Mouse (Mus musculus) MEL (cell line): ENCODE measurements around the gene Ube2d2b. TPM values are rescaled to one million over a fixed set of nuclear protein-coding genes. Genes with fewer than 3 reads are reported as not detected.

ENCODE experiments used
- DNase-seq: peaks from one replicate; pipeline ENCODE4 v3.0.0; 2011; ENCODE audit warnings: low read depth, low spot score
- H3K27ac ChIP-seq: 2 replicates; pipeline ENCODE4 v1.5.1; 2012; ENCODE audit warnings: low read depth, mild to moderate bottlenecking, control low read depth, low read length, moderate library complexity; ENCODE audit not compliant: control insufficient read depth
- H3K27me3 ChIP-seq, 2 experiments: fragments of 150-350 bp in 1 of 2; sonication (generic) in 1 of 2; 2 replicates each; pipeline ENCODE4 v1.6.1; 2012; ENCODE audit warnings: low read length in 2 of 2, mild to moderate bottlenecking in 2 of 2, improper control_type of control experiment in 1 of 2, moderate library complexity in 1 of 2; ENCODE audit not compliant: insufficient read depth in 2 of 2, control insufficient read depth in 1 of 2
- H3K36me3 ChIP-seq, 2 experiments: 2 replicates each; pipeline ENCODE4 v1.6.1; 2012 to 2014; ENCODE audit warnings: low read length in 2 of 2, improper control_type of control experiment in 1 of 2, inconsistent platforms in 1 of 2, mild to moderate bottlenecking in 1 of 2; ENCODE audit not compliant: insufficient read depth in 2 of 2, control insufficient read depth in 1 of 2
- H3K4me1 ChIP-seq, 2 experiments: fragments of 150-350 bp in 1 of 2; sonication (generic) in 1 of 2; 2 replicates each; pipeline ENCODE4 v1.6.1; 2012; ENCODE audit warnings: low read length in 2 of 2, improper control_type of control experiment in 1 of 2, mild to moderate bottlenecking in 1 of 2; ENCODE audit not compliant: insufficient read depth in 2 of 2, control insufficient read depth in 1 of 2
- H3K4me3 ChIP-seq, 2 experiments: fragments of 150-350 bp in 1 of 2; sonication (generic) in 1 of 2; 2 replicates each; pipeline ENCODE4 v1.5.1; 2012; ENCODE audit warnings: low read depth in 2 of 2, low read length in 2 of 2, mild to moderate bottlenecking in 2 of 2, moderate library complexity in 2 of 2, control low read depth in 1 of 2, improper control_type of control experiment in 1 of 2; ENCODE audit not compliant: control insufficient read depth in 1 of 2, insufficient read depth in 1 of 2
- H3K79me2 ChIP-seq: 2 replicates; pipeline ENCODE4 v1.6.1; 2012; ENCODE audit warnings: mild to moderate bottlenecking, low read length, moderate library complexity; ENCODE audit not compliant: control insufficient read depth, poor library complexity, insufficient read depth
- H3K9ac ChIP-seq: 2 replicates; pipeline ENCODE4 v1.6.1; 2012; ENCODE audit warnings: low read depth, mild to moderate bottlenecking, control low read depth, low read length, moderate library complexity; ENCODE audit not compliant: control insufficient read depth, poor library complexity, severe bottlenecking
- H3K9me3 ChIP-seq: fragments of 150-350 bp; sonication (generic); replicated peaks from 2 replicates; pipeline ENCODE4 v1.6.1; 2012; ENCODE audit warnings: mild to moderate bottlenecking, low read length, improper control_type of control experiment, moderate library complexity; ENCODE audit not compliant: insufficient read depth
- CHD1 ChIP-seq: IDR thresholded peaks from 2 replicates; pipeline ENCODE4 v1.6.1; 2012; ENCODE audit warnings: low read depth, mild to moderate bottlenecking, inconsistent platforms, low read length, improper control_type of control experiment
- CHD2 ChIP-seq: IDR thresholded peaks from 2 replicates; pipeline ENCODE4 v1.6.1; 2011; ENCODE audit warnings: low read length, improper control_type of control experiment
- CTCF ChIP-seq, 3 experiments: IDR thresholded peaks in 2 of 3; conservative IDR thresholded peaks in 1 of 3; 2 replicates each; pipeline ENCODE4 v1.5.1; 2011 to 2012; ENCODE audit warnings: low read length in 3 of 3, low read depth in 2 of 3, mild to moderate bottlenecking in 2 of 3, improper control_type of control experiment in 1 of 3, inconsistent platforms in 1 of 3, mixed read lengths in 1 of 3, moderate library complexity in 1 of 3; ENCODE audit not compliant: control insufficient read depth in 1 of 3, insufficient read depth in 1 of 3, poor library complexity in 1 of 3, severe bottlenecking in 1 of 3
- E2F4 ChIP-seq: IDR thresholded peaks from 2 replicates; pipeline ENCODE4 v1.6.1; 2011; ENCODE audit warnings: low read depth, low read length, improper control_type of control experiment, borderline replicate concordance
- EP300 ChIP-seq, 2 experiments: IDR thresholded peaks; 2 replicates each; pipeline ENCODE4 v1.6.1; 2011; ENCODE audit warnings: improper control_type of control experiment in 2 of 2, low read length in 2 of 2, low read depth in 1 of 2, mild to moderate bottlenecking in 1 of 2
- ETS1 ChIP-seq: IDR thresholded peaks from 2 replicates; pipeline ENCODE4 v1.6.1; 2012; ENCODE audit warnings: low read depth, mild to moderate bottlenecking, inconsistent platforms, low read length, improper control_type of control experiment, moderate library complexity
- GABPA ChIP-seq: IDR thresholded peaks from 2 replicates; pipeline ENCODE4 v1.6.1; 2012; ENCODE audit warnings: low read depth, mild to moderate bottlenecking, inconsistent platforms, low read length, improper control_type of control experiment, moderate library complexity
- KAT2A ChIP-seq: conservative IDR thresholded peaks from 2 replicates; pipeline ENCODE4 v1.6.1; 2012; ENCODE audit warnings: low read depth, low read length, improper control_type of control experiment, inconsistent platforms
- MAX ChIP-seq: IDR thresholded peaks from 2 replicates; pipeline ENCODE4 v1.6.1; 2011; ENCODE audit warnings: low read length, improper control_type of control experiment
- MXI1 ChIP-seq: IDR thresholded peaks from 2 replicates; pipeline ENCODE4 v1.6.1; 2011; ENCODE audit warnings: mild to moderate bottlenecking, low read depth, low read length, improper control_type of control experiment
- MYC ChIP-seq: IDR thresholded peaks from 2 replicates; pipeline ENCODE4 v1.6.1; 2011; ENCODE audit warnings: low read depth, mild to moderate bottlenecking, low read length, improper control_type of control experiment, moderate library complexity
- RAD21 ChIP-seq: IDR thresholded peaks from 2 replicates; pipeline ENCODE4 v1.6.1; 2011; ENCODE audit warnings: mild to moderate bottlenecking, low read depth, low read length, improper control_type of control experiment
- RCOR1 ChIP-seq: IDR thresholded peaks from 2 replicates; pipeline ENCODE4 v1.6.1; 2012; ENCODE audit warnings: low read depth, mild to moderate bottlenecking, inconsistent platforms, low read length, improper control_type of control experiment
- TBP ChIP-seq: IDR thresholded peaks from 2 replicates; pipeline ENCODE4 v1.8.0; 2011; ENCODE audit warnings: low read depth, low read length, improper control_type of control experiment
- TCF12 ChIP-seq: IDR thresholded peaks from 2 replicates; pipeline ENCODE4 v1.6.1; 2014; ENCODE audit warnings: low read depth, mild to moderate bottlenecking, inconsistent platforms, low read length, improper control_type of control experiment, moderate library complexity
- UBTF ChIP-seq: IDR thresholded peaks from 2 replicates; pipeline ENCODE4 v1.6.1; 2012; ENCODE audit warnings: low read depth, mild to moderate bottlenecking, inconsistent platforms, low read length, improper control_type of control experiment, moderate library complexity, borderline replicate concordance; ENCODE audit not compliant: insufficient read depth
- USF2 ChIP-seq, 2 experiments: IDR thresholded peaks; 2 replicates each; pipeline ENCODE4 v1.6.1; 2011 to 2012; ENCODE audit warnings: improper control_type of control experiment in 2 of 2, low read length in 2 of 2, borderline replicate concordance in 1 of 2, inconsistent platforms in 1 of 2, low read depth in 1 of 2, mild to moderate bottlenecking in 1 of 2; ENCODE audit not compliant: insufficient read depth in 1 of 2
- polyA plus RNA-seq, 2 experiments: library from polyadenylated mRNA; stranded (reverse) in 1 of 2; unstranded in 1 of 2; fragments of >175 nt in 1 of 2; fragments of >200 nt in 1 of 2; gene quantifications; 2 replicates each; pipeline versions ENCODE4 v1.2.1 to v1.2.4; 2012; ENCODE audit warnings: low replicate concordance in 2 of 2, low read depth in 1 of 2; ENCODE audit not compliant: insufficient read length in 2 of 2, insufficient read depth in 1 of 2, missing spikeins in 1 of 2
- total RNA-seq: library from RNA; depleted of rRNA; stranded (reverse); fragments of 300-350 nt; gene quantifications from 2 replicates; pipeline ENCODE4 v1.2.3, GENCODE M21; 2012

Gene Ube2d2b
- total and polyA plus RNA-seq, 3 experiments = 0.08 TPM; not detected in 2

DNA sequence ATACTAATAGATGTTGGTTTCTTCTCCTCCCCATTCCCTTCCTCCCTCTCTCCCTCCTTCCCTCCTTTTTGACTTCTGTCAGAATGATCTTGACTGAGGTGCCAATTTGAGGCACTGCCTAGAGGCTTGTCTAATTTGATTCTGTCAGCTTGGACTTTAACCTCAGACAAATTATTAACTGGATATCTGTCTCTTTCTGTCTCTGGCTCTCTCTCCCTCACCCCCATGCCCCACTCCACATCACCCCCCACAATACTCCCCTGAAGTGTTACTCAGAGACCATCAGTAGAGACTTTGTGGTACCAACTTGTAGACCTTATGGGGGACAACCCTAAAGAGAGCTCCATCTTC is 45.3 kb downstream of the Ube2d2b start:
- no peaks in the 10 kb centered on the region for H3K9me3 ChIP-seq
- H3K27ac ChIP-seq = no peak overlapping the region
- H3K4me1 ChIP-seq = peaks cover 5 to 14% of the 10 kb centered on the region in 2 experiments
- no peak for DNase-seq
- no peak overlapping the region for H3K4me3 ChIP-seq
- TF ChIP-seq USF2 (IDR thresholded peaks at IDR 0.05; ENCODE audit: borderline replicate concordance in 1 of 2, insufficient read depth in 1 of 2, low read depth in 1 of 2, low read length in 2 of 2) (no peak), TBP (no peak), GABPA (no peak), EP300 (IDR thresholded peaks at IDR 0.05; ENCODE audit: low read depth in 1 of 2, low read length in 2 of 2) (no peak), MXI1 (no peak)
- peaks cover 0 to 24% of the 10 kb centered on the region in 2 experiments; a peak in 2 of 4 replicates for H3K36me3 ChIP-seq
- no peak overlapping the region for H3K9ac ChIP-seq
- no peaks in the 10 kb centered on the region for H3K27me3 ChIP-seq
- no peaks in the 10 kb centered on the region for H3K79me2 ChIP-seq

DNA sequence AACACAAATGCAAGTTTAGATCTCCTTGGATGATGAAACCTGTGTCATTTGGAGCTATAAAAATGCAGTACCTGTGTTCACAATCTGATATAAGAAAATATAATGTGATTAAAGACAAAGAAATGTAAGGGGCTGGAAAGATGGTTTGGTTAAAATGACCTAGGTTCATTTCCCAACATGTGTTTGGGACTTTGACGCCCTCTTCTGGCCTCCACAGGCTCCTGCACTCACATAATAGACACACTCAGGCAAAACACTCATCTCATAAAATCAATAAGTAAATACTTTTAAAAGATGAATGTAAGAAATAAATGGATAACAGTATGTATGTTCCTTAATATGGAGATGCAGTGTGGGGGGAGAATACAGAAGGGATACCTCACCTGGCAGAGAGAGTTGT is 47.2 kb downstream of the Ube2d2b start:
- H3K9ac ChIP-seq = no peak overlapping the region
- H3K4me3 ChIP-seq = no peak overlapping the region
- DNase-seq = no peak
- peaks cover 0 to 24% of the 10 kb centered on the region in 2 experiments; a peak in 2 of 4 replicates for H3K36me3 ChIP-seq
- H3K27me3 ChIP-seq = no peaks in the 10 kb centered on the region
- H3K79me2 ChIP-seq = no peaks in the 10 kb centered on the region
- TF ChIP-seq TCF12 (no peak), CTCF (IDR thresholded peaks at IDR 0.05 in 2 of 3, conservative IDR thresholded peaks at IDR 0.05 in 1 of 3; ENCODE audit: control insufficient read depth in 1 of 3, insufficient read depth in 1 of 3, low read depth in 2 of 3, low read length in 3 of 3, poor library complexity in 1 of 3, severe bottlenecking in 1 of 3) (peak in 2 of 3 experiments; percentile 31 to 44; a peak in 4 of 6 replicates), RAD21 (peak; percentile 26)
- TF ChIP-seq, all 39 proteins: peak for 2
- Histone ChIP-seq H3K9me3 (no peaks in the 10 kb centered on the region), H3K27ac (no peak overlapping the region), H3K4me1 (peaks cover 5 to 14% of the 10 kb centered on the region in 2 experiments)

DNA sequence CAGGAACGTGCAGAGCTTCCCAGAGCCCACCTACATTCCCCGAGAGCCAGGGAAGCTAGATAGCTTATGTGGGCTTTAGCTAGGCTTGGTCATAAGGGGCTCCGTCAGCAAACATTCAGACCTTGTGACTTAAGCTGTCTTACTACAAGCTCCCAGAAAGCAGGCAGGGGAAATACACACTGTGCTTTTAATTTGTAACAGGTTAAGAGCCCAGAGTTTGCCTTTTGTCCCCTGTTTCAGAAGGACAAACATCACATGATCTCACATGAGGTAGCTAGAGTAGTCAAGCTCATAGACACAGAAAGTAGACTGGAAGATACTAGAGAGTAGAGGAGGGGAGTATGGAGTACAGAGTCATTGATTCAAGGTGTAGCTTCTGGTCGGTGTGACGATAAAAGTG is 50.8 kb downstream of the Ube2d2b start:
- H3K9me3 ChIP-seq = no peaks in the 10 kb centered on the region
- H3K4me3 ChIP-seq = no peak overlapping the region
- H3K4me1 ChIP-seq = 0 out of 4 replicates have a peak, but pooled peaks cover 0 to 3% of the 10 kb centered on the region in 2 experiments
- no peak overlapping the region for H3K27ac ChIP-seq
- no peak overlapping the region for H3K9ac ChIP-seq
- no peaks in the 10 kb centered on the region for H3K36me3 ChIP-seq
- H3K27me3 ChIP-seq = no peaks in the 10 kb centered on the region
- TF ChIP-seq CHD2 (no peak), E2F4 (no peak), RAD21 (no peak), MAX (no peak), ETS1 (no peak), RCOR1 (no peak), EP300 (IDR thresholded peaks at IDR 0.05; ENCODE audit: low read depth in 1 of 2, low read length in 2 of 2) (no peak), KAT2A (no peak), CHD1 (no peak), UBTF (no peak), MYC (no peak)
- TF ChIP-seq, all 39 proteins: peak for 0
- no peaks in the 10 kb centered on the region for H3K79me2 ChIP-seq
- DNase-seq = no peak
